Mouse (Mus musculus) liver, embryonic 14.5 days (tissue): ENCODE data around the gene Gk2. TPM values are rescaled to one million over a fixed set of nuclear protein-coding genes. Genes with fewer than 3 reads are reported as not detected.

Experiments used
- ATAC-seq: fragments of 200-750 bp; cut with Nextera tagmentation; 2 replicates; pipeline ENCODE4 v1.8.0; 2017; ENCODE audit warnings: moderate number of reproducible peaks, mild to moderate bottlenecking, moderate library complexity; ENCODE audit not compliant: insufficient read depth
- DNase-seq, 3 experiments: peaks; one replicate each; pipeline ENCODE4 v3.0.0-alpha.2; 2012 to 2013; ENCODE audit warnings: low read depth in 3 of 3, low spot score in 3 of 3
- H3K27ac ChIP-seq: fragments of 300-500 bp; sonication (generic); 2 replicates; pipeline ENCODE4 v1.5.1; 2014; ENCODE audit warnings: moderate library complexity, mild to moderate bottlenecking, control low read depth, inconsistent platforms
- H3K27me3 ChIP-seq: fragments of 300-500 bp; sonication (generic); 2 replicates; pipeline ENCODE4 v1.6.1; 2014; ENCODE audit warnings: mild to moderate bottlenecking, low read length, moderate library complexity; ENCODE audit not compliant: control insufficient read depth, insufficient read depth
- H3K36me3 ChIP-seq: fragments of 300-500 bp; sonication (generic); replicated peaks from 2 replicates; pipeline ENCODE4 v1.6.1; 2014; ENCODE audit warnings: low read depth; ENCODE audit not compliant: control insufficient read depth, insufficient read depth
- H3K4me1 ChIP-seq, 2 experiments: fragments of 200-500 bp in 1 of 2; fragments of 300-500 bp in 1 of 2; sonication (generic) in 1 of 2; replicated peaks; 2 replicates each; pipeline ENCODE4 v1.6.1; 2012 to 2014; ENCODE audit warnings: antibody characterized with exemption in 1 of 2, inconsistent platforms in 1 of 2, low read length in 1 of 2; ENCODE audit not compliant: control insufficient read depth in 2 of 2, insufficient read depth in 2 of 2
- H3K4me2 ChIP-seq: fragments of 300-500 bp; sonication (generic); 2 replicates; pipeline ENCODE4 v1.6.1; 2014; ENCODE audit warnings: low read depth, mild to moderate bottlenecking, control low read depth, moderate library complexity
- H3K4me3 ChIP-seq, 2 experiments: fragments of 200-500 bp in 1 of 2; fragments of 300-500 bp in 1 of 2; sonication (generic) in 1 of 2; 2 replicates each; pipeline ENCODE4 v1.5.1; 2012 to 2014; ENCODE audit warnings: low read depth in 2 of 2, low read length in 2 of 2, mild to moderate bottlenecking in 2 of 2, control low read depth in 1 of 2, inconsistent platforms in 1 of 2, moderate library complexity in 1 of 2; ENCODE audit not compliant: insufficient read depth in 1 of 2
- H3K9ac ChIP-seq: fragments of 300-500 bp; sonication (generic); replicated peaks from 2 replicates; pipeline ENCODE4 v1.6.1; 2014; ENCODE audit warnings: mild to moderate bottlenecking, control low read depth, moderate library complexity
- H3K9me3 ChIP-seq: fragments of 300-500 bp; sonication (generic); 2 replicates; pipeline ENCODE4 v1.6.1; 2016; ENCODE audit warnings: low read length, mixed read lengths; ENCODE audit not compliant: control insufficient read depth
- CTCF ChIP-seq: IDR thresholded peaks from 2 replicates; pipeline ENCODE4 v1.5.1; 2016; ENCODE audit warnings: antibody characterized with exemption, low read depth, control low read depth
- EP300 ChIP-seq: IDR thresholded peaks from 2 replicates; pipeline ENCODE4 v1.6.1; 2016; ENCODE audit warnings: antibody characterized with exemption, low read depth
- WGBS: fragments of 180-500 bp; shearing (Covaris S2); extraction: QIAGEN DNeasy Blood & Tissue Kit; methylation state at CpG from one replicate; pipeline ENCODE4 v1.1.7; 2014; ENCODE audit not compliant: insufficient replicate concordance; 5-methylcytosine and 5-hydroxymethylcytosine counted together
- polyA plus RNA-seq, 2 experiments: library from polyadenylated mRNA; depleted of rRNA in 1 of 2; stranded (reverse) in 1 of 2; unstranded in 1 of 2; fragments of >200 nt; fragmentation: Nextera tagmentation in 1 of 2; extraction: Ambion mirVana in 1 of 2; gene quantifications; 2 replicates each; pipeline versions ENCODE4 v1.2.1 to v1.2.3; 2012 to 2014

The Gk2 gene
- polyA plus RNA-seq, 2 experiments: not detected

DNA sequence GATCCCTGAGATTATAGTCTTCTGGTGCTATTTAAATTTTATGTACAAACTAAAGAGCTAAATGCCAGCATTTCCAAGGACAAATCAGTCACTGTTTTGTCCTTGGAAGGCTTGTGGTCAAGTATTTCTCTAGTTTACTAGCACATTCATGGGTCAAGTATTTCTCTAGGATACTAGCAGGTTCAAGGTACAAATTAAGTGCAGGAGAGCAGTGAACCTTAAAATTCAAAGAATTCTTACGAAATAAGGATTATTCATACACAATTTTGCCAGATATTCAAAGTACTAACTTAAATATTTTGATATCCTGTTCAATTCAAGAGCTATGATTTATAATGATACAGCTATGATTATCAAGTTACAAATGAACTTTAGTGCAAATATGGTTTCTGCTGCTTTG, 23.2 kb upstream of the Gk2 start:
- 27% methylated on average over 1 of the region's 1 CpGs for WGBS
- Histone ChIP-seq H3K27ac (no peak overlapping the region), H3K4me2 (no peak overlapping the region), H3K36me3 (no peaks in the 10 kb centered on the region), H3K4me3 (no peak overlapping the region), H3K27me3 (no peaks in the 10 kb centered on the region), H3K4me1 (no peaks in the 10 kb centered on the region), H3K9ac (no peak overlapping the region), H3K9me3 (no peaks in the 10 kb centered on the region)
- DNase-seq (no peak), ATAC-seq (no peak)
- TF ChIP-seq EP300: no peak

DNA sequence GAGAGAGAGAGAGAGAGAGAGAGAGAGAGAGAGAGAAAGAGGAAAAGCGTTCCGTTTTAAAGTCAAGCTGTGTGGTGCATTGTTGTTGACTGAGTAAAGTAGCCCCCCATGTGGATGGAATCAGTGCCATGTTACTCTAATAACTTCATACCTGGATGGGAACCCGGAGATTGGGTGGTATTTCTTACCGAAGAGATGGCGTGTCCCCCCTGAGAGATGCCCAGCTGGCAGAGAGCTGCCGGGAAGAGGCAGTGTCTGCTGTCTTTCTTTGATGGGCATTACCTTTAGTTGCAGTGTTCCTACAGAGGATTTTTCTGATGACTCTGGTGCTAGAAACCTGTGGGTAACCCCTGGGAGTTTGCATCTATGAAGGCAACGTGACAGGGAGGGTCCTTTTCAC, 10.4 kb upstream of the Gk2 start:
- WGBS: 75% methylated on average over 7 of the region's 7 CpGs

DNA sequence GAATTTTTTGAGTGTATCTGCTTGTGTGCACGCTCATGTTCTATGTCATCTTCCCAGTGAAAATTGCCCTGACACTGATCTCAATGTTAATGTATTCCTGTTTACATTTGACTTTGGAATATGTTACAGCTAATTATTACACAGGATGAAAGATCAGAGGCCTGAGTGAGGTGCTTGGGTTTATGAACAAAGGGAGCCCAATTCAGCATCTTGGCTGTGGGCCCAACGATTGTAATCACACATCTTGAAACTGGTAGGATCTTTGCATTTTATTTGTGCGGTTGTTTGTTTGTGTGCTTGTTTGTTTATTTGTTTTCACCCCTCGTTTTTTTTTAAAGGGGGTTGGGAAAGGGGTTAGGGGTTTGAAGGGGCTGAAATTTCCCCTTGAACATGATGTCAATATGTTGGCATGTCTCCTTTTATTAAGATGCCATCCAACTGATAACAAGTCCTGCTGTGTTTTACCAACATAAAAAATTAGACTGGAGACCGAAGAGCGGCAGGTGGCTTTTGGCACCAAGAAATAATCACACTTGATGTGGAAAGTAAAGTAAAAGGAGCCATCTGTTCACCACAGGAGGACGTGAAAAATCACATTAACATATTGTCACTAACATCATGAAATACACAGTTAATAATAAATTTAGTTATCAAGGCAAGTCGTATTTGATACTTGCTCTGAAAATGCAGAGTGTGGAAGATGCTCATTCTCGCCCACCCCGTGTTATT, 9.8 kb upstream of the Gk2 start:
- TF ChIP-seq EP300 (no peak), CTCF (no peak)
- H3K36me3 ChIP-seq: no peaks in the 10 kb centered on the region
- no peak overlapping the region for H3K4me2 ChIP-seq
- ATAC-seq (no peak), DNase-seq (no peak)
- no peaks in the 10 kb centered on the region for H3K27me3 ChIP-seq
- H3K9ac ChIP-seq: no peak overlapping the region
- H3K4me3 ChIP-seq: no peak overlapping the region
- 55% methylated on average over 10 of the region's 10 CpGs for WGBS
- no peaks in the 10 kb centered on the region for H3K4me1 ChIP-seq
- H3K27ac ChIP-seq: no peak overlapping the region
- no peaks in the 10 kb centered on the region for H3K9me3 ChIP-seq

More for the DNA sequence above, 10.4 kb upstream of the Gk2 start:
- Histone ChIP-seq H3K27me3 (no peaks in the 10 kb centered on the region), H3K4me3 (no peak overlapping the region), H3K9me3 (no peaks in the 10 kb centered on the region), H3K4me2 (no peak overlapping the region), H3K4me1 (no peaks in the 10 kb centered on the region), H3K36me3 (no peaks in the 10 kb centered on the region), H3K27ac (no peak overlapping the region), H3K9ac (no peak overlapping the region)
- ATAC-seq (no peak), DNase-seq (no peak)
- no peak for TF ChIP-seq CTCF
- TF ChIP-seq EP300: no peak

DNA sequence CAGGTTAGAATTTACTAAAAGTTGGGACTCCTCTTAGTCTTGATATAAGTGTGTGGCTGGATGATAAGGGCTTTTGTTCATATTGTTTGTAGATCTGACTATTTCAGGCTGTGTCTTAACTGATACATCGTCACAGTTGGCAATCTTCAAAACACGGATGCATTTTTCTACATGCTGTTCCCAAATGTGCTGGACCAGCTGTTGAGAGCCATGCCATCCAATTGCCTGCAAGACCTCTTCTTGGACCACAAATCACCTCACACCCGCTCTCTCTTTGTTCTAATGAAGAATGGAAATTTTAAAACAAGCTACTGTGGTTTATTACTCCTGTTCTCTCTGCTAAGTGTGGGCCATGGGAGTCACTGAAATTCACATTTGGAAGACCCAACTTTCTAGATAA, 9.1 kb upstream of the Gk2 start:
- Histone ChIP-seq H3K4me3 (no peak overlapping the region), H3K9me3 (no peaks in the 10 kb centered on the region), H3K36me3 (no peaks in the 10 kb centered on the region), H3K4me1 (no peaks in the 10 kb centered on the region), H3K27ac (no peak overlapping the region), H3K27me3 (no peaks in the 10 kb centered on the region), H3K4me2 (no peak overlapping the region), H3K9ac (no peak overlapping the region)
- 55% methylated on average over 3 of the region's 3 CpGs for WGBS
- DNase-seq (no peak), ATAC-seq (no peak)
- TF ChIP-seq EP300: no peak
- TF ChIP-seq CTCF: no peak

DNA sequence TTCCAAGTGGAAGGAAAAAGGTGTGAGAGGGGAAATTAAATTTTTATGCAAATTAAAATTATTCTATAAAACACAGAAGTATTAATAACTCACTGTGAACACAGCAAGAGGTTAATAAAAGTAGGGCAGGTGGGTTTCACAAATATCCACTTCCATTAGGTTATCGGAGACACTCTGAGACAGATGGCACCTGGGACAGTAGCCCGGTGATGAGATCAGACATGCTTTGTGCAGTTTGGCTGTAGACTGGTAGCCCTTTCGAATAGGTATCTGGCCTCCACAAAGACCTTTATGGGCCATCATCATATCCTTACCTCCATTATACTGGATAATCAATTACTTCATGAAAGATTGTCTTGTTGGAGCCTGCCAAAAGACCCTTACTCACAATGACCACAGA, 6.0 kb upstream of the Gk2 start:
- Histone ChIP-seq H3K4me3 (no peak overlapping the region), H3K27ac (no peak overlapping the region), H3K9ac (no peak overlapping the region), H3K4me2 (no peak overlapping the region), H3K36me3 (no peaks in the 10 kb centered on the region), H3K9me3 (no peaks in the 10 kb centered on the region), H3K27me3 (no peaks in the 10 kb centered on the region), H3K4me1 (no peaks in the 10 kb centered on the region)
- 76% methylated on average over 3 of the region's 3 CpGs for WGBS
- TF ChIP-seq CTCF: no peak
- no peak for TF ChIP-seq EP300
- DNase-seq (no peak), ATAC-seq (no peak)
